Mouse (Mus musculus) lung, postnatal 0 days (tissue): Measurements from ENCODE around the gene Aes. TPM values are rescaled to one million over a fixed set of nuclear protein-coding genes. Genes with fewer than 3 reads are reported as not detected.

Source experiments
- ATAC-seq: fragments of 200-750 bp; cut with Nextera tagmentation; 2 replicates; pipeline ENCODE4 v1.8.0; 2017; ENCODE audit warnings: moderate library complexity
- DNase-seq: peaks from one replicate; pipeline ENCODE4 v3.0.0-alpha.2; 2016; ENCODE audit warnings: low spot score
- H3K27ac ChIP-seq: fragments of 300-500 bp; sonication (generic); 2 replicates; pipeline ENCODE4 v1.5.1; 2014; ENCODE audit warnings: antibody characterized with exemption, mild to moderate bottlenecking, low read length, mixed read lengths
- H3K27me3 ChIP-seq: fragments of 300-500 bp; sonication (generic); replicated peaks from 2 replicates; pipeline ENCODE4 v1.6.1; 2014; ENCODE audit warnings: low read length, mixed read lengths; ENCODE audit not compliant: insufficient read depth
- H3K36me3 ChIP-seq: fragments of 300-500 bp; sonication (generic); 2 replicates; pipeline ENCODE4 v1.6.1; 2014; ENCODE audit warnings: low read length, mixed read lengths; ENCODE audit not compliant: insufficient read depth
- H3K4me1 ChIP-seq: fragments of 300-500 bp; sonication (generic); 2 replicates; pipeline ENCODE4 v1.6.1; 2014; ENCODE audit warnings: antibody characterized with exemption, low read depth, low read length, mixed read lengths; ENCODE audit not compliant: insufficient read depth
- H3K4me2 ChIP-seq: fragments of 300-500 bp; sonication (generic); replicated peaks from 2 replicates; pipeline ENCODE4 v1.6.1; 2014; ENCODE audit warnings: low read depth, mild to moderate bottlenecking, low read length, moderate library complexity, mixed read lengths
- H3K4me3 ChIP-seq: fragments of 300-500 bp; sonication (generic); 2 replicates; pipeline ENCODE4 v1.5.1; 2014; ENCODE audit warnings: low read depth, low read length
- H3K9ac ChIP-seq: fragments of 300-500 bp; sonication (generic); replicated peaks from 2 replicates; pipeline ENCODE4 v1.6.1; 2014; ENCODE audit warnings: low read depth, mild to moderate bottlenecking
- H3K9me3 ChIP-seq: fragments of 300-500 bp; sonication (generic); 2 replicates; pipeline ENCODE4 v1.6.1; 2016; ENCODE audit warnings: low read length, mixed read lengths
- CTCF ChIP-seq: IDR thresholded peaks from 2 replicates; pipeline ENCODE4 v1.5.1; 2016; ENCODE audit warnings: antibody characterized with exemption, mild to moderate bottlenecking
- EP300 ChIP-seq: IDR thresholded peaks from 2 replicates; pipeline ENCODE4 v1.6.1; 2016; ENCODE audit warnings: antibody characterized with exemption, mild to moderate bottlenecking, control low read depth
- WGBS: fragments of 180-500 bp; shearing (Covaris S2); extraction: QIAGEN DNeasy Blood & Tissue Kit; methylation state at CpG from one replicate; pipeline ENCODE4 v1.1.7; 2014; 5-methylcytosine and 5-hydroxymethylcytosine counted together
- polyA plus RNA-seq: library from polyadenylated mRNA; unstranded; fragments of >200 nt; fragmentation: Nextera tagmentation; extraction: Ambion mirVana; gene quantifications from 2 replicates; pipeline ENCODE4 v1.2.1, GENCODE M21; 2015

Aes gene
- polyA plus RNA-seq, 1 experiment from 2014 or later: 473 TPM

- Histone ChIP-seq H3K4me2 (peak overlapping the region; percentile 57), H3K36me3 (no peaks in the 10 kb centered on the region), H3K9me3 (no peaks in the 10 kb centered on the region), H3K4me3 (peak overlapping the region; percentile 34), H3K27ac (peak overlapping the region; percentile 40), H3K9ac (no peak overlapping the region), H3K4me1 (peaks cover 11% of the 10 kb centered on the region; the same call in 1 of the 2 replicates), H3K27me3 (no peaks in the 10 kb centered on the region)
- DNase-seq (peak; percentile 85), ATAC-seq (peak; percentile 66)
- peak; percentile 35; the same call in 1 of the 2 replicates for TF ChIP-seq EP300
- no peak for TF ChIP-seq CTCF
- WGBS: 2% methylated on average over 6 of the region's 12 CpGs
These were observed 38.1 kb downstream of the Aes start for GRCm38 (mm10) chr10:81597137-81597950.

DNA sequence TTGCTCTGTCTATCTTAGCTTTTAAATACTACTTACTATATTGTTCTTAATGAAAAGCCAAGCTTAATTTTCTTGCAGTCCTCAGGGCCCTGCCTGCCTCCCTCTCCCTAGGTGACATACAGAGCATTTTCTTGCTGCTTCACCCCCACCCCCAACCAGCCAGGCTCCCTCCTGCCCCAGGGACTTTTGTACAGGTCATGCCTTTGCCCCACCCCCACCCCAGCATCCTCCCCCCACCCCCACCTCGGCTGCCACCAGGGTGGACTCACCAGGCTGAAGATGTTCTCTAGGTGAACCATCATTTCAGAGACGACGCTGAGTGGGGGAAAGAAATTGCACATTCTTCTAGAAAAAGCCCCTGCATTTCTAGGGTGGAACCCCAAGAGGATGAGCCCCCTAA lies 39.1 kb downstream of the Aes start:
- Histone ChIP-seq H3K4me2 (no peak overlapping the region), H3K9ac (no peak overlapping the region), H3K27me3 (no peaks in the 10 kb centered on the region), H3K4me1 (peaks cover 15% of the 10 kb centered on the region; the same call in 1 of the 2 replicates), H3K4me3 (no peak overlapping the region), H3K27ac (no peak overlapping the region), H3K9me3 (no peaks in the 10 kb centered on the region), H3K36me3 (no peaks in the 10 kb centered on the region)
- DNase-seq: no peak
- WGBS: 32% methylated on average over 3 of the region's 3 CpGs
- TF ChIP-seq CTCF: no peak
- ATAC-seq: no peak

DNA sequence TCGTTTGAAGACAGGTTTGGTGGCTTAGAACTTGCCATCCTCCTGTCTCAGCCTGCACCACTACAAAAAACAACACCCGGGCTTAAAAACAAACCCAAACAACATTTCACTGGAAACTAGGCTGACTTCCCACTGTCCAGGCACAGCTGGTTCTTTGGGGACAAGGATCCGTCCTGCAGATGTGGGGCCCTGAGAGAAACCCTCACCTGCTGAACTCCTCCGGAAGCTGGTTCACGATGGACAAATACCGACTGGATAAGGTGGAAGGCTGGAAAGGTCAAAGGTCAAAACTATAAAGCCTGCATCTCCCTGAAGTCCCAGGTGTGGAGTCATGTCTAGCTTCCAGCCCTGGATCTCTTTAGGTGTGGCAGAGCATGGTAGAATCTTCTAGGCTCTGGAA lies 39.6 kb downstream of the Aes start:
- 40% methylated on average over 6 of the region's 6 CpGs for WGBS
- H3K4me3 ChIP-seq: no peak overlapping the region
- ATAC-seq: no peak
- H3K4me2 ChIP-seq: no peak overlapping the region
- H3K9me3 ChIP-seq: no peaks in the 10 kb centered on the region
- no peak for DNase-seq
- no peak overlapping the region for H3K9ac ChIP-seq
- no peak for TF ChIP-seq CTCF
- TF ChIP-seq EP300: no peak
- no peaks in the 10 kb centered on the region for H3K27me3 ChIP-seq
- no peaks in the 10 kb centered on the region for H3K36me3 ChIP-seq
- no peak overlapping the region for H3K27ac ChIP-seq
- peaks cover 15% of the 10 kb centered on the region; the same call in 1 of the 2 replicates for H3K4me1 ChIP-seq

DNA sequence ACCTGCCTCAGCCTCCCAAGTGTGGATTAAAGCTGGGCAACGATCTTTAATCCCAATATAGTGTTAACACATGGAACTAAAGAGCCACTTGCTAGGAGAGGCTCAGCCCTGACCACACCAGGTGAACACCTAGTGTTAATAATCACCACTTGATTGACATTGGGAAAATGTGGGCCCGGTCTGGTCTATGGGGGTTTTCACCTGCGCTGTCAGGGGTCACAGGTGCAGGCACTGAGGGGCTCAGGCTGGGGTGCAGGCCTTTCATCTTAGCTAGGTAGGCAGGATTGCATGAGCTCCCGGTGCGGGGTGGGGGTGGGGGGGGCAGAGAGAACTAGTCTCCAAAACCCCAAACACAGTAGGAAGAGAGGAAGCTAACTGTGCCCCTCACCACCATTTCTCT lies 40.3 kb downstream of the Aes start:
- no peak overlapping the region for H3K4me3 ChIP-seq
- no peak overlapping the region for H3K9ac ChIP-seq
- H3K4me2 ChIP-seq: no peak overlapping the region
- peaks cover 15% of the 10 kb centered on the region; the same call in 1 of the 2 replicates for H3K4me1 ChIP-seq
- H3K27me3 ChIP-seq: no peaks in the 10 kb centered on the region
- H3K36me3 ChIP-seq: no peaks in the 10 kb centered on the region
- no peak for DNase-seq
- 62% methylated on average over 5 of the region's 5 CpGs for WGBS
- TF ChIP-seq EP300 (no peak), CTCF (no peak)
- H3K27ac ChIP-seq: no peak overlapping the region
- no peaks in the 10 kb centered on the region for H3K9me3 ChIP-seq
- ATAC-seq: no peak

DNA sequence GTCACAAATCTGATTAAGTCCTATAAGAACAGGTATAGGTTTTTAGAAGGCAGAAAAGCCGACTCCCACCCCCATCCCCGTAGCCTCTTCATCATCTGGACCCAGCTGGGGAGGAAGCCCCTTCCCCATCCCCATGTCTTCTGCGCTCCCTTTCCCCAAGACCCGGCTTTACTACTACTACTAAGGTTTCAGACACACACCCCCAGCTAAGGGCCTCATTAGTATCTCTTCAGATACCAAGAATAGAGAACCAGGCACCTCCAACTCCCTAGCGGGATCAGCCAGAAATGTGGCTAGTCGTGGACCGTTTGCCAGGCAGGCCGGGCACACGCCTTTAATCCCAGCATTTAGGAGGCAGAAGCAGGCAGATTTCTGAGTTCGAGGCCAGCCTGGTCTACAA lies 40.8 kb downstream of the Aes start:
- Histone ChIP-seq H3K36me3 (no peaks in the 10 kb centered on the region), H3K9me3 (no peaks in the 10 kb centered on the region), H3K9ac (no peak overlapping the region), H3K4me3 (no peak overlapping the region; the same call in 1 of the 2 replicates), H3K4me2 (no peak overlapping the region), H3K4me1 (peaks cover 15% of the 10 kb centered on the region; the same call in 1 of the 2 replicates), H3K27ac (no peak overlapping the region), H3K27me3 (no peaks in the 10 kb centered on the region)
- DNase-seq: no peak
- WGBS: 55% methylated on average over 10 of the region's 10 CpGs
- no peak for TF ChIP-seq CTCF
- TF ChIP-seq EP300: no peak
- ATAC-seq: no peak

DNA sequence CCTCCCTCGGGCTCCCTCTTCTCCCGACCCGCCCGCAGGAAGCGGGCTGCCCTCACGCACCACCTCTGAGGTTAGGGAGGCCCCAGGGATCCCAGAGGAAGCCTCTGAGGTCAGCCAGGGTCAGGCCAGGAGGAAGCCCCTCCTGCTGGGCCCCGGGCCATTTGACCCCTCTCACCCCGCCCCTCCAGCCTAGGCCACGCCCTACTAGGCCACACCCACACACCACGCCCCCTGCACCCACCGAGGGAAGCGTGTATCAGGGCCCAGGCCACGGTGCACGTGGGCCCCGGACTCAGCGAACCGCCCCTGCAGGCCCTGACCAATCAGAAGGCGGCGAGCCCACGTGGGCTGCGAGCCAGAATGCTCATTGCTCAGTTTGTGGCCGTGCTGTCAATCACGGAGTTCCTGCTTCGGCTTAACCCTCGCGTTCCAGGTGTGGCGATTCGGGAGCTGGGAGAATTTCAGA lies 41.5 kb downstream of the Aes start, which contains the start of gene Tle6:
Gene Tle6, minus strand, starts transcription at position 336 of the 466 bp plus-strand sequence.
- Histone ChIP-seq H3K27me3 (no peaks in the 10 kb centered on the region), H3K4me1 (peaks cover 15% of the 10 kb centered on the region; the same call in 1 of the 2 replicates), H3K36me3 (no peaks in the 10 kb centered on the region), H3K9me3 (no peaks in the 10 kb centered on the region), H3K9ac (no peak within 1 kb of the TSS), H3K4me3 (peak within 1 kb of the TSS; percentile 16; the same call in 1 of the 2 replicates), H3K27ac (0 out of 2 replicates have a peak within 1 kb of the TSS, but pooled peaks have one; percentile 43), H3K4me2 (peak within 1 kb of the TSS; percentile 58)
- 0 out of 2 replicates have a peak, but pooled peaks have one; percentile 25 for TF ChIP-seq EP300
- no peak for TF ChIP-seq CTCF
- under 1% methylated on average over 27 of the region's 28 CpGs for WGBS
- ATAC-seq (peak; percentile 89), DNase-seq (peak; percentile 96)
